Mouse (Mus musculus) lung, adult 2 months (tissue): ENCODE results near the gene Sema3f. TPM values are rescaled to one million over a fixed set of nuclear protein-coding genes. Genes with fewer than 3 reads are reported as not detected.

Source experiments
- DNase-seq: peaks from one replicate; pipeline ENCODE4 v3.0.0; 2022
- H3K4me1 ChIP-seq: fragments of 200-500 bp; 2 replicates; pipeline ENCODE4 v1.6.1; 2011; ENCODE audit warnings: low read length; ENCODE audit not compliant: control insufficient read depth, insufficient read depth
- H3K4me3 ChIP-seq: fragments of 200-500 bp; replicated peaks from 2 replicates; pipeline ENCODE3; 2011; ENCODE audit warnings: low read depth, mild to moderate bottlenecking, control low read depth, low read length; ENCODE audit errors: extremely low read depth
- CTCF ChIP-seq: fragments of 200-500 bp; IDR thresholded peaks from 2 replicates; pipeline ENCODE4 v1.5.1; 2011; ENCODE audit warnings: mild to moderate bottlenecking, low read length, control low read depth; ENCODE audit not compliant: insufficient read depth
- POLR2A ChIP-seq: fragments of 200-500 bp; IDR thresholded peaks from 2 replicates; pipeline ENCODE4 v1.6.1; 2011; ENCODE audit warnings: low read depth, mild to moderate bottlenecking, control low read depth, low read length, borderline replicate concordance; ENCODE audit errors: extremely low read depth
- WGBS: fragments of 180-500 bp; shearing (Covaris S2); methylation state at CpG from one replicate; pipeline ENCODE4 v1.1.7; 2018; 5-methylcytosine and 5-hydroxymethylcytosine counted together
- polyA plus RNA-seq: library from polyadenylated mRNA; depleted of rRNA; stranded (reverse); fragments of >200 nt; gene quantifications from 2 replicates; pipeline ENCODE4 v1.2.3, GENCODE M21; 2012

Gene Sema3f
- polyA plus RNA-seq, 1 experiment: 318 TPM

GRCm38 (mm10) chr9:107644495-107645152 lies 65.7 kb downstream of the Sema3f start:
- Histone ChIP-seq H3K4me1 (peaks cover 10% of the 10 kb centered on the region), H3K4me3 (peak overlapping the region; percentile 67)
- WGBS: 3% methylated on average over 35 of the region's 35 CpGs
- DNase-seq: peak; percentile 89
- TF ChIP-seq CTCF (peak; percentile 66), POLR2A (peak; percentile 53; the same call in 1 of the 2 replicates)

GRCm38 (mm10) chr9:107643544-107644214 lies 66.6 kb downstream of the Sema3f start:
- WGBS: 92% methylated on average over 13 of the region's 13 CpGs
- no peak overlapping the region for H3K4me3 ChIP-seq
- DNase-seq: no peak
- peaks cover 10% of the 10 kb centered on the region for H3K4me1 ChIP-seq
- TF ChIP-seq CTCF (no peak), POLR2A (no peak)

- WGBS: 75% methylated on average over 8 of the region's 8 CpGs
- TF ChIP-seq POLR2A (no peak), CTCF (no peak)
- DNase-seq: no peak
Observed at GRCm38 (mm10) chr9:107641666-107642065, 68.6 kb downstream of the Sema3f start.

GRCm38 (mm10) chr9:107640257-107640772 lies 70.0 kb downstream of the Sema3f start:
- no peak for DNase-seq

More at GRCm38 (mm10) chr9:107641666-107642065, 68.6 kb downstream of the Sema3f start:
- Histone ChIP-seq H3K4me3 (no peak overlapping the region), H3K4me1 (peaks cover 10% of the 10 kb centered on the region)

GRCm38 (mm10) chr9:107637070-107637469 lies 73.2 kb downstream of the Sema3f start:
- TF ChIP-seq POLR2A: no peak
- no peak for TF ChIP-seq CTCF
- H3K4me3 ChIP-seq: no peak overlapping the region
- WGBS: 68% methylated on average over 7 of the region's 7 CpGs
- peaks cover 18% of the 10 kb centered on the region for H3K4me1 ChIP-seq
- DNase-seq: no peak

More at GRCm38 (mm10) chr9:107640257-107640772, 70.0 kb downstream of the Sema3f start:
- H3K4me1 ChIP-seq: peaks cover 15% of the 10 kb centered on the region
- TF ChIP-seq POLR2A (no peak), CTCF (no peak)
- no peak overlapping the region for H3K4me3 ChIP-seq
- 28% methylated on average over 8 of the region's 8 CpGs for WGBS

GRCm38 (mm10) chr9:107635279-107636028 lies 74.8 kb downstream of the Sema3f start, which contains the start of gene Gnai2:
Gene Gnai2, minus strand, starts transcription at chr9:107635367.
- Histone ChIP-seq H3K4me3 (peak within 1 kb of the TSS; percentile 87), H3K4me1 (peaks cover 31% of the 10 kb centered on the region)
- TF ChIP-seq CTCF: no peak
- TF ChIP-seq POLR2A: peak; percentile 79
- 5% methylated on average over 38 of the region's 38 CpGs for WGBS
- peak; percentile 98 for DNase-seq

- peaks cover 36% of the 10 kb centered on the region for H3K4me1 ChIP-seq
- H3K4me3 ChIP-seq: peak overlapping the region; percentile 87
- DNase-seq: no peak
- WGBS: under 1% methylated on average over 35 of the region's 35 CpGs
- no peak for TF ChIP-seq CTCF
- no peak for TF ChIP-seq POLR2A
Observed at GRCm38 (mm10) chr9:107634406-107635278, 75.6 kb downstream of the Sema3f start.

GRCm38 (mm10) chr9:107633661-107634405 lies 76.4 kb downstream of the Sema3f start:
- DNase-seq: no peak
- Histone ChIP-seq H3K4me3 (peak overlapping the region; percentile 87), H3K4me1 (peaks cover 45% of the 10 kb centered on the region)
- TF ChIP-seq POLR2A (0 out of 2 replicates have a peak, but pooled peaks have one; percentile 6), CTCF (no peak)
- WGBS: under 1% methylated on average over 15 of the region's 15 CpGs
